Mouse (Mus musculus) c-Kit-positive CD71-negative TER-119-negative erythroid progenitor cells, embryonic 14.5 days (primary cell): ENCODE measurements around the gene Cdc45.

Experiments used
- DNase-seq: peaks from one replicate; pipeline ENCODE4 v3.0.0-alpha.2; 2013; ENCODE audit warnings: low read depth

Cdc45 gene

DNA sequence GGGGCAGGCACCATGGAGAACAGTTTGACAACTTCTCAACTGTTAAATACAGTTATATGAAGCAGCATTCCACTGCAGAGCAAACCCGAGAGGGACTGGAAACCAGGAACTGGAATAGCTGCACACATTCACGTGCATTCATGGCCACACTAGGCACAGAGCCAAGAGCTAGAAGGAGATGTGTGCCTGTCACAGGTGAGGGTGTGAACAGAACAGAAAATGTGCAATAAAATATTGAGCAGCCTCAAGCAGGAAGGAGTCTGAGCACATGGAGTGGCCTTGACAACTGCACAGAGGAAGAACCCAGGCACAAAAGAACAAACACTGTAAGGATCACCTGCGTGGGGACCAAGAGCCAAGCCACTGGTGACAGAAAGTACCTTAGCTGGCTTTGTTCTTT is 81.1 kb downstream of the Cdc45 start:
- DNase-seq: no peak
